Comparison of ENCODE assay signal across 8 mouse cellular contexts in genomic region chr5:30920621-30921020, GRCm38 (mm10). TPM values are rescaled to one million over a fixed set of nuclear protein-coding genes. Genes with fewer than 3 reads are reported as not detected.
DNase-seq lines count a peak whose midpoint lies in the region; ATAC-seq and TF ChIP-seq lines count a peak whose summit lies in the region.

No protein-coding gene starts in this region.

- TF ChIP-seq CTCF in intestine, postnatal 0 days (IDR thresholded peaks at IDR 0.05; ENCODE audit: low read depth) = no peak

- H3K27me3 ChIP-seq in embryonic facial prominence, embryonic 11.5 days (ENCODE audit: control insufficient read depth, insufficient read depth, low read length) = no peaks in the 10 kb centered on the region
- no peaks in the 10 kb centered on the region for H3K27me3 ChIP-seq in intestine, postnatal 0 days (replicated peaks; ENCODE audit: control insufficient read depth, insufficient read depth, low read length)

- no peak overlapping the region for H3K4me3 ChIP-seq in embryonic facial prominence, embryonic 11.5 days (ENCODE audit: low read depth, low read length)
- H3K4me3 ChIP-seq in intestine, postnatal 0 days (ENCODE audit: low read depth, low read length) = peak overlapping the region; percentile 55

- H3K9me3 ChIP-seq in embryonic facial prominence, embryonic 11.5 days (replicated peaks; ENCODE audit: control insufficient read depth, low read length) = no peaks in the 10 kb centered on the region
- no peaks in the 10 kb centered on the region for H3K9me3 ChIP-seq in intestine, postnatal 0 days (ENCODE audit: control insufficient read depth)

- H3K36me3 ChIP-seq in embryonic facial prominence, embryonic 11.5 days (replicated peaks; ENCODE audit: control insufficient read depth, insufficient read depth, low read depth, low read length) = peaks cover 8% of the 10 kb centered on the region
- peaks cover 25% of the 10 kb centered on the region for H3K36me3 ChIP-seq in intestine, postnatal 0 days (ENCODE audit: control insufficient read depth, insufficient read depth)

- DNase-seq in cerebellum, adult 9-11 months = peak; percentile 71
- no peak for DNase-seq in embryonic facial prominence, embryonic 11.5 days (ENCODE audit: low spot score)
- DNase-seq in lung, postnatal 4 days = peak; percentile 48 to 59
- DNase-seq in ovary, postnatal 36 days (ENCODE audit: low spot score) = no peak
- DNase-seq in embryo, embryonic 10 days (ENCODE audit: low spot score) = no peak

- no peak overlapping the region for H3K9ac ChIP-seq in embryonic facial prominence, embryonic 11.5 days (replicated peaks; ENCODE audit: low read length)
- peak overlapping the region; percentile 34; the same call in 1 of the 2 replicates for H3K9ac ChIP-seq in intestine, postnatal 0 days (ENCODE audit: low read depth, low read length)

- ATAC-seq in cerebellum, adult (ENCODE audit: insufficient number of reproducible peaks, low FRiP score, low TSS enrichment) = no peak; the same call in 1 of the 2 replicates
- peak; percentile 15; the same call in 1 of the 2 replicates for ATAC-seq in embryonic facial prominence, embryonic 11.5 days (replicated peaks; ENCODE audit: insufficient number of reproducible peaks, low FRiP score, low TSS enrichment, low read depth)
- ATAC-seq in intestine, postnatal 0 days = peak; percentile 31
- no peak for ATAC-seq in granulocyte monocyte progenitor cell, adult 5-6 weeks (replicated peaks; ENCODE audit: poor library complexity, severe bottlenecking)

- H3K27ac ChIP-seq in embryonic facial prominence, embryonic 11.5 days (replicated peaks; ENCODE audit: low read depth, low read length) = no peak overlapping the region
- H3K27ac ChIP-seq in intestine, postnatal 0 days (ENCODE audit: low read depth, low read length) = peak overlapping the region; percentile 68; the same call in 1 of the 2 replicates

- H3K4me2 ChIP-seq in embryonic facial prominence, embryonic 11.5 days (ENCODE audit: low read depth, low read length) = no peak overlapping the region; the same call in 1 of the 2 replicates
- peak overlapping the region; percentile 87 for H3K4me2 ChIP-seq in intestine, postnatal 0 days (replicated peaks; ENCODE audit: low read depth)

- WGBS in embryonic facial prominence, embryonic 11.5 days = 65% methylated on average over 19 of the region's 19 CpGs
- WGBS in intestine, postnatal 0 days = 25% methylated on average over 19 of the region's 19 CpGs

- H3K4me1 ChIP-seq in embryonic facial prominence, embryonic 11.5 days (ENCODE audit: control insufficient read depth, insufficient read depth, low read length) = peaks cover 5% of the 10 kb centered on the region; the same call in 1 of the 2 replicates
- 0 out of 2 replicates have a peak, but pooled peaks cover 4% of the 10 kb centered on the region for H3K4me1 ChIP-seq in intestine, postnatal 0 days (replicated peaks; ENCODE audit: control insufficient read depth, insufficient read depth, low read length)

RNA-seq across cellular contexts. Expression of gene Khk, which starts 0.6 kb away (rescaled TPM):
- polyA plus RNA-seq in embryonic facial prominence, embryonic 11.5 days (2014; fragmentation: Nextera tagmentation; extraction: Ambion mirVana) = 9.2 and 9.9 TPM in 2 replicates
- 89.6 and 97.9 TPM in 2 replicates for polyA plus RNA-seq in intestine, postnatal 0 days (2015; fragmentation: Nextera tagmentation; extraction: Ambion mirVana)
- 84.7 and 111 TPM in 2 replicates for total RNA-seq in granulocyte monocyte progenitor cell, adult 5-6 weeks (2014; fragmentation: Nextera tagmentation)
- total RNA-seq in granulocyte monocyte progenitor cell, adult 5-6 weeks (2017) = 66.4 and 80.2 TPM in 2 replicates

RNA-seq across cellular contexts. Expression of gene Emilin1, which starts 7.4 kb away (rescaled TPM):
- 79.7 and 95.4 TPM in 2 replicates for polyA plus RNA-seq in embryonic facial prominence, embryonic 11.5 days (2014; fragmentation: Nextera tagmentation; extraction: Ambion mirVana)
- polyA plus RNA-seq in intestine, postnatal 0 days (2015; fragmentation: Nextera tagmentation; extraction: Ambion mirVana) = 63.2 and 63.7 TPM in 2 replicates
- total RNA-seq in granulocyte monocyte progenitor cell, adult 5-6 weeks (2014; fragmentation: Nextera tagmentation) = 78.8 and 147 TPM in 2 replicates
- total RNA-seq in granulocyte monocyte progenitor cell, adult 5-6 weeks (2017) = 124 and 152 TPM in 2 replicates

RNA-seq across cellular contexts. Expression of gene Ost4, which starts 13.0 kb away (rescaled TPM):
- polyA plus RNA-seq in embryonic facial prominence, embryonic 11.5 days (2014; fragmentation: Nextera tagmentation; extraction: Ambion mirVana) = 347 and 379 TPM in 2 replicates
- 458 and 495 TPM in 2 replicates for polyA plus RNA-seq in intestine, postnatal 0 days (2015; fragmentation: Nextera tagmentation; extraction: Ambion mirVana)
- 361 and 454 TPM in 2 replicates for total RNA-seq in granulocyte monocyte progenitor cell, adult 5-6 weeks (2014; fragmentation: Nextera tagmentation)
- total RNA-seq in granulocyte monocyte progenitor cell, adult 5-6 weeks (2017) = 300 and 325 TPM in 2 replicates

RNA-seq across cellular contexts. Expression of gene Cgref1, which starts 24.8 kb away (rescaled TPM):
- 3.7 and 4.4 TPM in 2 replicates for polyA plus RNA-seq in embryonic facial prominence, embryonic 11.5 days (2014; fragmentation: Nextera tagmentation; extraction: Ambion mirVana)
- polyA plus RNA-seq in intestine, postnatal 0 days (2015; fragmentation: Nextera tagmentation; extraction: Ambion mirVana) = 535 and 618 TPM in 2 replicates
- total RNA-seq in granulocyte monocyte progenitor cell, adult 5-6 weeks (2014; fragmentation: Nextera tagmentation) = not detected in 2 replicates
- total RNA-seq in granulocyte monocyte progenitor cell, adult 5-6 weeks (2017) = 0.62 TPM in 1 of 2 replicates, not detected in the other

RNA-seq across cellular contexts. Expression of gene Agbl5, which starts 32.1 kb away (rescaled TPM):
- polyA plus RNA-seq in embryonic facial prominence, embryonic 11.5 days (2014; fragmentation: Nextera tagmentation; extraction: Ambion mirVana) = 31.5 and 33.0 TPM in 2 replicates
- 5.5 and 6.5 TPM in 2 replicates for polyA plus RNA-seq in intestine, postnatal 0 days (2015; fragmentation: Nextera tagmentation; extraction: Ambion mirVana)
- 8.9 and 27.6 TPM in 2 replicates for total RNA-seq in granulocyte monocyte progenitor cell, adult 5-6 weeks (2014; fragmentation: Nextera tagmentation)
- total RNA-seq in granulocyte monocyte progenitor cell, adult 5-6 weeks (2017) = 7.7 and 12.5 TPM in 2 replicates

Comparison
In these comparisons a context has a peak if more than half of its experiments do, and no peak if none do; other contexts are left out.
1. DNase-seq: peak in cerebellum, adult 9-11 months (single experiment) and lung, postnatal 4 days (2 of 2); none in embryonic facial prominence, embryonic 11.5 days (single experiment), ovary, postnatal 36 days (single experiment) and embryo, embryonic 10 days (single experiment).
2. ATAC-seq: peak in embryonic facial prominence, embryonic 11.5 days (single experiment) and intestine, postnatal 0 days (single experiment); none in cerebellum, adult (single experiment) and granulocyte monocyte progenitor cell, adult 5-6 weeks (single experiment).